Mouse (Mus musculus) heart, embryonic 14.5 days (tissue): ENCODE data around the gene Selenoo. TPM values are rescaled to one million over a fixed set of nuclear protein-coding genes. Genes with fewer than 3 reads are reported as not detected.

Experiments used
- ATAC-seq: fragments of 200-750 bp; cut with Nextera tagmentation; 2 replicates; pipeline ENCODE4 v1.8.0; 2017; ENCODE audit warnings: low read depth, moderate TSS enrichment; ENCODE audit not compliant: insufficient number of reproducible peaks, insufficient read depth, low FRiP score
- H3K27ac ChIP-seq, 2 experiments: fragments of 200-500 bp in 1 of 2; fragments of 300-500 bp in 1 of 2; sonication (generic) in 1 of 2; replicated peaks in 1 of 2; 2 replicates each; pipeline ENCODE4 v1.5.1; 2012 to 2014; ENCODE audit warnings: low read depth in 2 of 2, low read length in 2 of 2, control low read depth in 1 of 2, mild to moderate bottlenecking in 1 of 2, mixed read lengths in 1 of 2; ENCODE audit not compliant: control insufficient read depth in 1 of 2, insufficient read depth in 1 of 2
- H3K27me3 ChIP-seq: fragments of 300-500 bp; sonication (generic); 2 replicates; pipeline ENCODE4 v1.6.1; 2014; ENCODE audit warnings: mild to moderate bottlenecking, low read length, control low read depth; ENCODE audit not compliant: control insufficient read depth, insufficient read depth
- H3K36me3 ChIP-seq: fragments of 300-500 bp; sonication (generic); 2 replicates; pipeline ENCODE4 v1.6.1; 2014; ENCODE audit warnings: mild to moderate bottlenecking, control low read depth, low read length, mixed read lengths; ENCODE audit not compliant: control insufficient read depth, insufficient read depth
- H3K4me1 ChIP-seq, 2 experiments: fragments of 200-500 bp in 1 of 2; fragments of 300-500 bp in 1 of 2; sonication (generic) in 1 of 2; 2 replicates each; pipeline ENCODE4 v1.6.1; 2012 to 2014; ENCODE audit warnings: low read length in 2 of 2, control low read depth in 1 of 2, mixed read lengths in 1 of 2; ENCODE audit not compliant: control insufficient read depth in 2 of 2, insufficient read depth in 2 of 2
- H3K4me2 ChIP-seq: fragments of 300-500 bp; sonication (generic); 2 replicates; pipeline ENCODE4 v1.6.1; 2014; ENCODE audit warnings: mild to moderate bottlenecking, low read length
- H3K4me3 ChIP-seq, 2 experiments: fragments of 200-500 bp in 1 of 2; fragments of 300-500 bp in 1 of 2; sonication (generic) in 1 of 2; 2 replicates each; pipeline ENCODE4 v1.5.1; 2012 to 2014; ENCODE audit warnings: low read length in 2 of 2, mild to moderate bottlenecking in 2 of 2, control low read depth in 1 of 2, low read depth in 1 of 2, moderate library complexity in 1 of 2; ENCODE audit not compliant: control insufficient read depth in 1 of 2, insufficient read depth in 1 of 2
- H3K9ac ChIP-seq: fragments of 300-500 bp; sonication (generic); 2 replicates; pipeline ENCODE4 v1.6.1; 2014; ENCODE audit warnings: mild to moderate bottlenecking, low read length
- H3K9me3 ChIP-seq: fragments of 300-500 bp; sonication (generic); 2 replicates; pipeline ENCODE4 v1.6.1; 2016; ENCODE audit warnings: low read length, control low read depth; ENCODE audit not compliant: control insufficient read depth
- WGBS: fragments of 180-500 bp; shearing (Covaris S2); extraction: QIAGEN DNeasy Blood & Tissue Kit; methylation state at CpG from one replicate; pipeline ENCODE4 v1.1.7; 2014; 5-methylcytosine and 5-hydroxymethylcytosine counted together
- polyA plus RNA-seq: library from polyadenylated mRNA; unstranded; fragments of >200 nt; fragmentation: Nextera tagmentation; extraction: Ambion mirVana; gene quantifications from 2 replicates; pipeline ENCODE4 v1.2.1, GENCODE M21; 2014

Gene Selenoo
- polyA plus RNA-seq, 1 experiment from 2014 or later, result 16.4 TPM

DNA sequence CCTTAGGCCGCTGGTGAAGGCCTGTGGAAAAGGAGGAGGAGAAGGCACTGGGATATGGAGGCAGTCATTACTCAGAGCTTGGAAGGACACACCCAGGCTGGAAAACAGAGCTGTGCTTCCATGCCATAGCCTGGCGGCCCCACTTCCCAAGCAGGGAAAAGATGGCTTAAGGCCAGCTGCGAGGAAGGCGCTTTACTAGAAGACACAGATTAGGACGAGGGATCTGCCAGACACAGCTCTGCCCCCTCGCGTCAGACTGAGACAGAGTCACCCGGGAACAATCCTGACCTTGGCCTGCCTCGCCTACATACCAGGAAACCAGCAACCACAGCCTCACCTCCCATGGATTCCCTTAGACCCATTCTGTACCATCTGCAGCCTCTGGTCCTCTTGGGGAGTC is 21.3 kb downstream of the Selenoo start:
- no peaks in the 10 kb centered on the region for H3K9me3 ChIP-seq
- H3K9ac ChIP-seq, result no peak overlapping the region
- H3K27me3 ChIP-seq, result no peaks in the 10 kb centered on the region
- H3K36me3 ChIP-seq, result peaks cover 96% of the 10 kb centered on the region
- 58% methylated on average over 9 of the region's 9 CpGs for WGBS
- no peak overlapping the region for H3K27ac ChIP-seq
- no peaks in the 10 kb centered on the region for H3K4me1 ChIP-seq
- H3K4me2 ChIP-seq, result no peak overlapping the region
- ATAC-seq, result peak; percentile 51; the same call in 1 of the 2 replicates
- no peak overlapping the region for H3K4me3 ChIP-seq

DNA sequence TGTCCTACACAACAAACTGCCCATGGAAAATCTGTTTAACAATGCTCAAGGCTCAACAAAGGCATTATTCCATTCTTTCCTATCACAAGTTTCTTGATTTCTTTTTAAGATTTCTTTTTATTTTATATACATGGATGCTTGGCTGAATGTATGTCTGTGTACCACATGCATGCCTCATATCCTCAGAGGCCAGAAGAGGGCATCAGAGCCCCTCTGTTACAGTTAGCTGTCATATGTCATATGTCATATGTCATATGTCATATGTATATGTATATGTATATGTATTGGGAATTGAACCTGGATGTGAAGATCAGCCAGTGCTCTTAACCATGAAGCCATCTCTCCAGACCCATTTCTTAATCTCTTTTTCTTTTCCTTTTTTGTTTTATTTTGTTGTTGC is 29.1 kb downstream of the Selenoo start:
- H3K36me3 ChIP-seq, result peaks cover 67% of the 10 kb centered on the region
- no peaks in the 10 kb centered on the region for H3K9me3 ChIP-seq
- no peaks in the 10 kb centered on the region for H3K27me3 ChIP-seq
- no peak overlapping the region for H3K4me3 ChIP-seq
- no peak for ATAC-seq
- no peak overlapping the region for H3K27ac ChIP-seq
- H3K9ac ChIP-seq, result no peak overlapping the region
- H3K4me1 ChIP-seq, result peaks cover 7 to 22% of the 10 kb centered on the region in 2 experiments
- no peak overlapping the region for H3K4me2 ChIP-seq

DNA sequence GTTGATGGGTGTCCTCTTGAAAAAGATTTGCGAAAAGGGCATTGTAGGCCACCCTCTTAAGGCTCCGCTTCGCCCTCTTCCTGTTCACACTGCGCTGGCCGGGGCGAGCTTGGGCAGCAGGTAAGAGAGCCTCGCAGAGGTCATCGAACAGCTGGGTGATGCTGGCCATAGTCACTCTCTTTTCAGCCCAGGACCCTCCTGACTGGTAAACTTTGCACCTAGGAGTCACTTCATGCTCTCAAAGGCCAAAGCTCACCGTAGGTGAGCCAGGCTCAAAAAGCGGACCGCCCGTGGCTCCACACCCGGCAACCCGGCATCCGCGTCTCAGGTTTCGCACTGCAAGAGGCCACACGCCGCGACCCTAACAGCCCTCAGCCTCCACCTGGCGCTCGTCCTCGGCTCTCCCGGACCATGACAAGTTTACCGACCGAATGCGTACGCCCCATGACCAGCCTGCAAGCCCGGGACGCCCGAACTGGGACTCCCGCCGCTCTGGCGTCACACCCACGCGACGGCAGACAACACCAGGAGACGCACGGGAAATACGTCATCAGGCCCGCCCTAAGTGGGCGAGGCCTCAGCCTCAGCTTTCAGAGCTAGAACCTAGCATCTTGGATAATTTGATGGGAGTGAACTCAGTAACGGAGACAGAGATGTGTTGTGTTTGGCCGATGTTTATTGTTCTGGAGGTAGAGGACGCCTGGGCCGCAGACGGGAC is 33.9 kb downstream of the Selenoo start, which contains the start of gene Tubgcp6:
Gene Tubgcp6, minus strand, starts transcription at position 464 of the 718 bp plus-strand sequence.
- Histone ChIP-seq H3K27ac (peak within 1 kb of the TSS; percentile 66 to 74), H3K4me2 (peak within 1 kb of the TSS; percentile 97), H3K27me3 (no peaks in the 10 kb centered on the region), H3K4me1 (peaks cover 16 to 34% of the 10 kb centered on the region in 2 experiments), H3K36me3 (peaks cover 45% of the 10 kb centered on the region), H3K9me3 (no peaks in the 10 kb centered on the region), H3K4me3 (peak within 1 kb of the TSS; percentile 81 to 96), H3K9ac (peak within 1 kb of the TSS; percentile 96)
- under 1% methylated on average over 47 of the region's 47 CpGs for WGBS
- peak; percentile 81 for ATAC-seq

DNA sequence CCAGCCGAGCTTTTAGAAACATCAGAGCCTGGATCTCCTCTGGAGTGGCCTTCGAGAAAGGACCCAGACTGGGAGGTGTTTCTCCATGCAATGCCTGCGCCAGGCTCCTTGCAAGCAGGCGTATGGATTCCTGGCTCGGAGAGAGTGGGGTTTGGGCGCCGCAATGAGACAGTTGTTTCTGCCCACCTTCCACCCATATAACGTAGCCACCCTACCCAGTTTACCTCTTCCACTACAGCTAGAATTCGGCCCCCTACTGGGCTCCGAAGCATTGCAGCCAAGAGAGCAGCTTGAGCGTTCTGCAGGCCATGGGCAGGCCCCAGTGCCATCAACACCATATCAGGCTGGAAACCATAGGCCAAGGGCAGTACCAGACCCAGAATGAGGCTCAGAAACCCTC is 34.7 kb downstream of the Selenoo start:
- Histone ChIP-seq H3K27me3 (no peaks in the 10 kb centered on the region), H3K36me3 (peaks cover 38% of the 10 kb centered on the region), H3K4me2 (peak overlapping the region; percentile 97), H3K4me1 (peaks cover 20 to 38% of the 10 kb centered on the region in 2 experiments), H3K27ac (peak overlapping the region; percentile 66 to 74; a peak in 3 of 4 replicates), H3K9ac (peak overlapping the region; percentile 96), H3K9me3 (no peaks in the 10 kb centered on the region), H3K4me3 (peak overlapping the region; percentile 81 to 96)
- WGBS, result 31% methylated on average over 11 of the region's 11 CpGs
- no peak for ATAC-seq

DNA sequence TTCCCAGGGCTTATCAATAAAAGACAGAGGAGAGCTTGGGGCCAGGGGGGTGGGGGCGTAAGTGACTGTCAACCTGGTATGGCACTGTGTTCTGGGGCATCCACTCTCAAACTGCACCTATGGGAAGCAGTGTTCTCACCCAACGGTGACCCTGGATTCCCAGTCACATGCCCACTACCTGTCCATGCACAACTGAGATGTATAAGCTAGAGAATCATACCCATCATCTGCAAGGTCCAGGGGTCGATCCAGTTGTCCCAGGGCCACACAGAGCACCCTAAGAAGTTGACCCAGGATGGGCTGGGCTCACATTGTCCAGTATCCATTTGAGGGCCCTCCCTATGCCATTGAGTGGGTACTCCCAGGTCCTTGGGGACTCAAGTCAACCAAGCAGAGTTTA is 35.4 kb downstream of the Selenoo start:
- Histone ChIP-seq H3K4me2 (no peak overlapping the region), H3K27me3 (no peaks in the 10 kb centered on the region), H3K4me1 (peaks cover 20 to 42% of the 10 kb centered on the region in 2 experiments), H3K27ac (no peak overlapping the region), H3K4me3 (no peak overlapping the region), H3K9me3 (no peaks in the 10 kb centered on the region), H3K36me3 (peaks cover 32% of the 10 kb centered on the region), H3K9ac (no peak overlapping the region)
- 94% methylated on average over 3 of the region's 3 CpGs for WGBS
- no peak for ATAC-seq

DNA sequence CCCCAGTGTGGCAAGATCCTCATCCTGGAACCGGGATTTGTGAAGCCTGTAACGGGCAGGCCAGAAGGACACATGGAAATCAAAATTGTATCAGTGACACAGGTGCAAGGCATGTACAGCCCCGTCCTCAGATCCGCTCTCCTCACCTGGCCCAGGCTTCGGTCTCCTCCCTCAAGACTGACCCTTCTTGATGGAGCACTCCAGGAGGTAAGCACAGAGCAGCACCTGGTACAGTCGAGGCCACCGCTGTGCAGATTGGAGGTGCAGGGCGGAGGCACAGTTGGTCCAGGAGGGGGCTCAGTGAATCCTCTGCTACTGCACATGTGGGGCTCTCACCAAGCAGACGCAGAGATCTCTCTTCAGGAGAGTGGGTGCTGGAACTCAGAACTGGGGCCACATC is 36.5 kb downstream of the Selenoo start:
- H3K4me1 ChIP-seq, result peaks cover 20 to 39% of the 10 kb centered on the region in 2 experiments
- no peak overlapping the region for H3K27ac ChIP-seq
- 87% methylated on average over 9 of the region's 9 CpGs for WGBS
- H3K4me2 ChIP-seq, result no peak overlapping the region
- no peak overlapping the region for H3K9ac ChIP-seq
- H3K36me3 ChIP-seq, result peaks cover 27% of the 10 kb centered on the region
- H3K27me3 ChIP-seq, result no peaks in the 10 kb centered on the region
- no peak overlapping the region for H3K4me3 ChIP-seq
- no peak for ATAC-seq
- no peaks in the 10 kb centered on the region for H3K9me3 ChIP-seq

DNA sequence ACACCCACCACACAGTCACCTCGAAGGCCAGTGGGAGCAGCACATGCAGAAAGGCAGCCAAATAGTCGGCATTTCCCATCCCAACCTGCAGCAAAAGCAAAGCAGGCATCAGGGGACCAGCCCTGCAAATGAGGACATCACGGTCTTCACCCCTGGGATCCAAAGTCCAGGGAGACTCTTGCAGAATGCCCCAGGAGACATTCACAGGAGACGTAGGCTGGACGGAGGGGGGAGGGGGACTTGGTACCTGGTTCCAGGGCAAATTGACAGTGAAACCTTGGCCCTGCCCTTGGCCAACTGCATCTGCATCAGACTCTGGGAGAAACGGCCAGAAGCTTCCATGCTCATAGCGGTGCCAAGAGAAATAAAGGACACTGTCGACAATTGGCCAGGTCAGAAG is 37.7 kb downstream of the Selenoo start:
- H3K36me3 ChIP-seq, result peaks cover 34% of the 10 kb centered on the region
- no peak overlapping the region for H3K4me2 ChIP-seq
- H3K9me3 ChIP-seq, result no peaks in the 10 kb centered on the region
- peaks cover 20 to 29% of the 10 kb centered on the region in 2 experiments for H3K4me1 ChIP-seq
- no peak for ATAC-seq
- H3K4me3 ChIP-seq, result no peak overlapping the region
- H3K27ac ChIP-seq, result no peak overlapping the region
- no peaks in the 10 kb centered on the region for H3K27me3 ChIP-seq
- 88% methylated on average over 8 of the region's 8 CpGs for whole genome bisulfite sequencing
- H3K9ac ChIP-seq, result no peak overlapping the region
